Mouse (Mus musculus): ENCODE results near the gene Efcab6. TPM values are rescaled to one million over a fixed set of nuclear protein-coding genes. Genes with fewer than 3 reads are reported as not detected.
"Not testable (repeated sequence)": the region's sequence is repeated elsewhere in the genome, so short reads cannot be mapped to it uniquely, and the experiment has no call there.

Efcab6 gene
- polyA plus RNA-seq, 1 experiment, result not detected

DNA sequence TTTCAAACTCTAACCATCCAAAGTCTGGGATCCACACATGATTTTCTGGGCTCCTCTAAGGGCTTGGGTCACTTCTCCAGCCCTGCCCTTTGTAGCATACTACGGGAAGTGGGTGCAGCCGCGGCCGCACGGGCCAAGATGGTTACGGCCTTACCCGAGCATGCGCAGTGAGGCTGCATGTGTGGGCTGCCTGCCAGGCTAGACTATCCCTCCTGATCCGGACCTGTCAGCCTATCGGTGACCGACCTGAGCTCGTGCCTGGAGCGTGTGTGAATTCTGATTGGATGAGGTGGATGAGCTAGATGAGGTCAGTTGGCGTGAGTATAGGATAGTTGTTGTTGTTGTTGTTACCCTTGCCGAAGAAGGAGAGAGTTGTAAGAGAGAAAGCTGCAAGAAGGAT lies 32.4 kb upstream of the Efcab6 start:
- H3K4me3 ChIP-seq (ENCODE audit: low read depth, low read length), result peak overlapping the region; percentile 47
- not testable (repeated sequence) for H3K27me3 ChIP-seq (ENCODE audit: control insufficient read depth, insufficient read depth, low read length, poor library complexity, severe bottlenecking); H3K9ac ChIP-seq (ENCODE audit: low read depth, poor library complexity, severe bottlenecking); H3K27ac ChIP-seq (ENCODE audit: insufficient read depth, low read length); H3K9me3 ChIP-seq (replicated peaks; ENCODE audit: control insufficient read depth, insufficient read depth, low read length, poor library complexity, severe bottlenecking); H3K36me3 ChIP-seq (ENCODE audit: control insufficient read depth, insufficient read depth, low read length, poor library complexity, severe bottlenecking); H3K4me1 ChIP-seq (ENCODE audit: control insufficient read depth, insufficient read depth, low read length)
- peak; percentile 61; the same call in 1 of the 2 replicates for TF ChIP-seq EP300 (IDR thresholded peaks at IDR 0.05; ENCODE audit: insufficient read depth, low read depth, low read length)

DNA sequence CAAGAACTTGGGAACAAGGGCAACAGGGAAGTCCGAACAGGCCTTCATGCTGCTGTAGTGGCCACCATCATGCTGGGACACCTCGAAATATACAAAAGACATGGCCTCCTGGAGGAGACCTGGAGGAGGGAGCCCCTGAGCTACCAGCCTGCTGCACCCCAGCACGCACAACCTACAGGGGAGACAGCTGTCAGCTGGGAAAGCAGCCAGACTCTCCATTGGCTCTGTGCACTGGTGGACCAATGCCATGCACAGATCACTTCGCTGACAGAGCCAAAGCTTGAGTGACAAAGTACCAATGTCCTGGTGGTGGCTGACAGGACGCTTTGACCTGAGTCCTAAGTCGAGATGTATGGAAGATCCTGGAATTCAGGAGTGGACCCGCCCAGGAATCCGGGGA lies 30.9 kb upstream of the Efcab6 start:
- Histone ChIP-seq H3K27ac (ENCODE audit: insufficient read depth, low read length) (no peak overlapping the region), H3K27me3 (ENCODE audit: control insufficient read depth, insufficient read depth, low read length, poor library complexity, severe bottlenecking) (no peaks in the 10 kb centered on the region), H3K4me1 (ENCODE audit: control insufficient read depth, insufficient read depth, low read length) (no peaks in the 10 kb centered on the region), H3K9ac (ENCODE audit: low read depth, poor library complexity, severe bottlenecking) (no peak overlapping the region), H3K36me3 (ENCODE audit: control insufficient read depth, insufficient read depth, low read length, poor library complexity, severe bottlenecking) (no peaks in the 10 kb centered on the region), H3K4me3 (ENCODE audit: low read depth, low read length) (no peak overlapping the region), H3K9me3 (replicated peaks; ENCODE audit: control insufficient read depth, insufficient read depth, low read length, poor library complexity, severe bottlenecking) (no peaks in the 10 kb centered on the region)
- TF ChIP-seq POLR2A (IDR thresholded peaks at IDR 0.05; ENCODE audit: insufficient read depth, low read length) (no peak), EP300 (IDR thresholded peaks at IDR 0.05; ENCODE audit: insufficient read depth, low read depth, low read length) (no peak), CTCF (IDR thresholded peaks at IDR 0.05; ENCODE audit: low read depth, low read length) (no peak)

DNA sequence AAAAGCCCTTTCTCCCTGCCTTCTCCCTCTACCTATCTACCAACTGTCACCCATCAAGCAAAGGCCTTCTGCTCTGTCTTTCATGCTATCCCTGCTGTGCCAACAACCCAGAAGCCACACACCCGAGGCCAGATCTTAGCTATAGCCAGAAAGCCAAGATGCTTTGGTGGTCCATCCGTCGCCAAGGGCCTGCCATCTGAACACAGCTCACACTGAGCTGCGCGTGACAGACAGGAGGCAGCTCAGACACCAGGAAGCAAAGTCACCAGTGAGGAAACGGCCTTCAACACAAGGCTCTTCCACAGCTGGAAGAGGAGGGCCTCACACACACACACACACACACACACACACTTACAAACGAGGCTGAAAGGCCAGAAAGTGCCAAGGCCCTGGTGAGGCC lies 29.7 kb upstream of the Efcab6 start:
- no peaks in the 10 kb centered on the region for H3K9me3 ChIP-seq (replicated peaks; ENCODE audit: control insufficient read depth, insufficient read depth, low read length, poor library complexity, severe bottlenecking)

DNA sequence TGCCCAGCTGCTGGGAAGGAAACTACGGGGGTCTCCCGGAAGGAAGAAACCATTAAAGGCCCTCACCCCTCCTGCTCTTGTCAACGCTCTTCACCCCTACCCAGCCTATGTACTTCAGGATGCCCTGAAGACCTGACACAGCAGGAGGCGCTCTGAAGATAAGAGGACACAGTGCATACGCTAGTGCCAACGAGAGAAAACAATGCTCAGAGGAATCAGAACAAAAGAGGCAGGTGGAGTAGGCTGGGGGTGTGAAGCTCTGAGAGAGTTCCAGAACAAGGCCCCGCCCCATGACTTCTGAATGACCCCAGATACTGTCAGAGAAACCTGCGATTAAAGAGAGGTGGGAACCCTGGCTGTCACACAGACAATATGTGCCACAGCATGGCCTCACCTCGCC lies 21.6 kb upstream of the Efcab6 start:
- H3K27ac ChIP-seq (ENCODE audit: insufficient read depth, low read length), result no peak overlapping the region
- H3K27me3 ChIP-seq (ENCODE audit: control insufficient read depth, insufficient read depth, low read length, poor library complexity, severe bottlenecking), result no peaks in the 10 kb centered on the region
- no peaks in the 10 kb centered on the region for H3K4me1 ChIP-seq (ENCODE audit: control insufficient read depth, insufficient read depth, low read length)
- H3K4me3 ChIP-seq (ENCODE audit: low read depth, low read length), result no peak overlapping the region
- TF ChIP-seq EP300 (IDR thresholded peaks at IDR 0.05; ENCODE audit: insufficient read depth, low read depth, low read length) (peak; percentile 75; the same call in 1 of the 2 replicates), CTCF (IDR thresholded peaks at IDR 0.05; ENCODE audit: low read depth, low read length) (no peak)
- H3K9ac ChIP-seq (ENCODE audit: low read depth, poor library complexity, severe bottlenecking), result no peak overlapping the region
- H3K36me3 ChIP-seq (ENCODE audit: control insufficient read depth, insufficient read depth, low read length, poor library complexity, severe bottlenecking), result no peaks in the 10 kb centered on the region
- H3K9me3 ChIP-seq (replicated peaks; ENCODE audit: control insufficient read depth, insufficient read depth, low read length, poor library complexity, severe bottlenecking), result no peaks in the 10 kb centered on the region

More for the DNA sequence above, 29.7 kb upstream of the Efcab6 start:
- H3K27ac ChIP-seq (ENCODE audit: insufficient read depth, low read length), result no peak overlapping the region
- H3K9ac ChIP-seq (ENCODE audit: low read depth, poor library complexity, severe bottlenecking), result no peak overlapping the region
- no peaks in the 10 kb centered on the region for H3K36me3 ChIP-seq (ENCODE audit: control insufficient read depth, insufficient read depth, low read length, poor library complexity, severe bottlenecking)
- H3K4me1 ChIP-seq (ENCODE audit: control insufficient read depth, insufficient read depth, low read length), result no peaks in the 10 kb centered on the region
- TF ChIP-seq POLR2A (IDR thresholded peaks at IDR 0.05; ENCODE audit: insufficient read depth, low read length) (no peak), CTCF (IDR thresholded peaks at IDR 0.05; ENCODE audit: low read depth, low read length) (no peak), EP300 (IDR thresholded peaks at IDR 0.05; ENCODE audit: insufficient read depth, low read depth, low read length) (no peak)
- H3K27me3 ChIP-seq (ENCODE audit: control insufficient read depth, insufficient read depth, low read length, poor library complexity, severe bottlenecking), result no peaks in the 10 kb centered on the region
- H3K4me3 ChIP-seq (ENCODE audit: low read depth, low read length), result no peak overlapping the region

DNA sequence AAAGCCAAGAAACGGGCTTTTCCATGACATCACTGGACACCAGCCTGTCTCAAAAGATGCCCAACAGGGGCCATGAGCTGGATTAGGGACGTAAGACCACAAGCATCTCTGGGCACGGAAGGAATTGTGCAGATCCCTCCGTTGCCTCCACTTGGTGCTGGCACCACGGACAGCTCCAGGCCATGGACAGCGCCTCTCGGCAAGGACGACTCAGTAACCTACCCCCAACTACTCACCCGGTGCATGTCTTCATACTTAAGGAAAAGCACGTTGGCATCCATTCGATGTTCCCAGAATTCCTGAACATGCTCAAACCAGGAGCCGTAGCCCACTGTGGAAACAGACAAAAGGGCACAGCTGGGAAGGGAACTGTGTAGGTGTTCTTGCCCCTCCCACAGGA lies 21.2 kb upstream of the Efcab6 start:
- no peak overlapping the region for H3K4me3 ChIP-seq (ENCODE audit: low read depth, low read length)
- H3K9me3 ChIP-seq (replicated peaks; ENCODE audit: control insufficient read depth, insufficient read depth, low read length, poor library complexity, severe bottlenecking), result no peaks in the 10 kb centered on the region
- no peaks in the 10 kb centered on the region for H3K27me3 ChIP-seq (ENCODE audit: control insufficient read depth, insufficient read depth, low read length, poor library complexity, severe bottlenecking)
- TF ChIP-seq CTCF (IDR thresholded peaks at IDR 0.05; ENCODE audit: low read depth, low read length), result no peak
- TF ChIP-seq EP300 (IDR thresholded peaks at IDR 0.05; ENCODE audit: insufficient read depth, low read depth, low read length), result no peak
- no peak for TF ChIP-seq POLR2A (IDR thresholded peaks at IDR 0.05; ENCODE audit: insufficient read depth, low read length)
- H3K36me3 ChIP-seq (ENCODE audit: control insufficient read depth, insufficient read depth, low read length, poor library complexity, severe bottlenecking), result no peaks in the 10 kb centered on the region
- no peak overlapping the region for H3K9ac ChIP-seq (ENCODE audit: low read depth, poor library complexity, severe bottlenecking)
- H3K27ac ChIP-seq (ENCODE audit: insufficient read depth, low read length), result no peak overlapping the region
- H3K4me1 ChIP-seq (ENCODE audit: control insufficient read depth, insufficient read depth, low read length), result no peaks in the 10 kb centered on the region

DNA sequence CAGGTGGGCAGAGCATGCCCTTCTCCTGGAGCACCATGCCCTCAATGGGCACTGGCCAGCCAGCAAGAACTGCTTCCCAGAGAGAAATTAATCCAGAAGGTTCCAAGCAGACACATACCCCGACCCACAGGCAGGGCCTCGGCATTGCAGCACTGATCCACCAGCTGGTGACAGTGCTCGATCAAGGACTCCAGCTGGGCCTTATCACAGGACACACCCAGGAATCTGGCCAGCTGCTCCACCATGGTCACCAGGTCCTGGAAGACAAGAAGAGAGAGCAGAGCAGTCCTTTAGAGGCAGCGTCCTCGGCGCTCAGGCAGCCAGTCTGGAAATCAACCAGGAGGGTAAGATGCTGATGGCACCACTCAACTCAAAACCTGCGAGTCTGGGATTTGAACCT lies 14.9 kb upstream of the Efcab6 start:
- no peak overlapping the region for H3K27ac ChIP-seq (ENCODE audit: insufficient read depth, low read length)

More for the DNA sequence above, 14.9 kb upstream of the Efcab6 start:
- no peaks in the 10 kb centered on the region for H3K36me3 ChIP-seq (ENCODE audit: control insufficient read depth, insufficient read depth, low read length, poor library complexity, severe bottlenecking)
- H3K4me1 ChIP-seq (ENCODE audit: control insufficient read depth, insufficient read depth, low read length), result no peaks in the 10 kb centered on the region
- no peak for TF ChIP-seq POLR2A (IDR thresholded peaks at IDR 0.05; ENCODE audit: insufficient read depth, low read length)
- no peak for TF ChIP-seq EP300 (IDR thresholded peaks at IDR 0.05; ENCODE audit: insufficient read depth, low read depth, low read length)
- no peak overlapping the region for H3K4me3 ChIP-seq (ENCODE audit: low read depth, low read length)
- no peaks in the 10 kb centered on the region for H3K27me3 ChIP-seq (ENCODE audit: control insufficient read depth, insufficient read depth, low read length, poor library complexity, severe bottlenecking)
- no peak overlapping the region for H3K9ac ChIP-seq (ENCODE audit: low read depth, poor library complexity, severe bottlenecking)
- no peaks in the 10 kb centered on the region for H3K9me3 ChIP-seq (replicated peaks; ENCODE audit: control insufficient read depth, insufficient read depth, low read length, poor library complexity, severe bottlenecking)

Measured in ES-Bruce4 (cell line).